Mouse (Mus musculus) layer of hippocampus, adult 9-10 months (tissue): ENCODE measurements around the gene Celf1.

Experiments used
- DNase-seq: peaks from one replicate; pipeline ENCODE4 v3.0.0; 2022; ENCODE audit warnings: low spot score

The Celf1 gene

GRCm38 (mm10) chr2:91061849-91062481, 121.8 kb downstream of the Celf1 start:
- no peak for DNase-seq

- no peak for DNase-seq
Observed at GRCm38 (mm10) chr2:91062779-91063606, 122.8 kb downstream of the Celf1 start.

GRCm38 (mm10) chr2:91064211-91064610, 124.0 kb downstream of the Celf1 start:
- DNase-seq: no peak

GRCm38 (mm10) chr2:91065544-91065943, 125.4 kb downstream of the Celf1 start:
- DNase-seq: no peak

GRCm38 (mm10) chr2:91066455-91066854, 126.3 kb downstream of the Celf1 start:
- DNase-seq: no peak

- DNase-seq: no peak
Observed at GRCm38 (mm10) chr2:91068162-91068871, 128.1 kb downstream of the Celf1 start.

GRCm38 (mm10) chr2:91068872-91069165, 128.6 kb downstream of the Celf1 start:
- no peak for DNase-seq
